In the genomic region with DNA sequence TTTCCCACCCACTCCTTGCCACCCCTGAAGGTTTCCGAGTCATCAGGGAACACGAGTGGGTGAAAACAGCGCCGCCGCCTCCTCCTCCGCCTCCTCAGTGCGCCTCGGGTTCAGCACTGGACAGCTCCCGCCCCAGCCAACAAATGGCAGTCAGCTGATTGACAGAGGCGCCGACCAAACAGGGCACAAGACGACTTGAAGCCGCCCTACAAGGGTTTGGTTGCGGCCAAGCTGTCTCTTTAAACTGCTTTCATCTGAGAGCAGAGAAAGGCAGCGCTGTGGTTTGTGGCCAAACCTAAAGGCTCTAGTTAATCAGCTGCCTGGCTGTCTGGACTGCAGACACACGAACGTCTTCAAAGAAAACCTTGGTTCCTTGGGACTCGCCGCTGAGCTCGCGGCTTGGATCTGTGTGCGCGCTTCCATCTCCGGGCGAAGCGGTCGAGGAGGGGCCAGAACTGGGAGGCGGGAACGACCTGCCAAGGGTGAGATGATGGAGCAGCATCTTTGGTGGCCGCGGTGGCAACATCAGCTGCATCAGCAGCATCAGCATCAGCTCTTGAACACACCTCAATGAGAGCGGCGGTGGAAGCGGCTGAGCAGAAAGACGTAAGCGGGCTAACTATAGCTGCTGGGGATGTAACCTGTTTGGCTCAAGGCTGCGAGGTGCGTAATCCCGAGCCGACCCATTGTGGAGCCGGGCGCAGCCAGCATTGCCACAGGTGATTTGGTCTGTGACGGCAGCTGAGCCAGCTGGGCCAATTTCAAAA, we compare ENCODE assay signal across 8 mouse cellular contexts. TPM values are rescaled to one million over a fixed set of nuclear protein-coding genes. Genes with fewer than 3 reads are reported as not detected.
A peak's percentile ranks its signal among the peaks of the same experiment; 100 is the strongest.
DNase-seq lines count a peak whose midpoint lies in the region; ATAC-seq and TF ChIP-seq lines count a peak whose summit lies in the region.

A gene (plus strand): TSS at position 198 of the 767 bp plus-strand sequence.

- TF ChIP-seq CTCF in heart, adult 2 months (IDR thresholded peaks at IDR 0.05), result no peak

- H3K9ac ChIP-seq in heart, adult 2 months (ENCODE audit: low read depth, low read length), result no peak within 1 kb of the TSS
- peak within 1 kb of the TSS; percentile 44; the same call in 1 of the 2 replicates for H3K9ac ChIP-seq in midbrain, embryonic 11.5 days (ENCODE audit: low read length)
- no peak within 1 kb of the TSS for H3K9ac ChIP-seq in stomach, embryonic 15.5 days

- peak within 1 kb of the TSS; percentile 78 for H3K4me2 ChIP-seq in midbrain, embryonic 11.5 days
- H3K4me2 ChIP-seq in stomach, embryonic 15.5 days, result peak within 1 kb of the TSS; percentile 59

- no peaks in the 10 kb centered on the region for H3K36me3 ChIP-seq in embryonic facial prominence, embryonic 10.5 days (replicated peaks)
- H3K36me3 ChIP-seq in heart, adult 2 months (ENCODE audit: control insufficient read depth, insufficient read depth, low read length), result no peaks in the 10 kb centered on the region
- no peaks in the 10 kb centered on the region for H3K36me3 ChIP-seq in midbrain, embryonic 11.5 days (ENCODE audit: control insufficient read depth, insufficient read depth, low read length)
- H3K36me3 ChIP-seq in stomach, embryonic 15.5 days, result no peaks in the 10 kb centered on the region

- H3K4me1 ChIP-seq in embryonic facial prominence, embryonic 10.5 days, result peaks cover 14% of the 10 kb centered on the region
- H3K4me1 ChIP-seq in heart, adult 2 months (ENCODE audit: control insufficient read depth, insufficient read depth, low read length), result no peaks in the 10 kb centered on the region
- no peaks in the 10 kb centered on the region for H3K4me1 ChIP-seq in midbrain, embryonic 11.5 days (ENCODE audit: control insufficient read depth, insufficient read depth, low read length)
- H3K4me1 ChIP-seq in stomach, embryonic 15.5 days, result 0 out of 2 replicates have a peak, but pooled peaks cover 6% of the 10 kb centered on the region

- H3K9me3 ChIP-seq in embryonic facial prominence, embryonic 10.5 days, result no peaks in the 10 kb centered on the region; the same call in 1 of the 2 replicates
- no peaks in the 10 kb centered on the region for H3K9me3 ChIP-seq in midbrain, embryonic 11.5 days (ENCODE audit: control insufficient read depth, low read length)
- no peaks in the 10 kb centered on the region for H3K9me3 ChIP-seq in stomach, embryonic 15.5 days

- DNase-seq in adrenal gland, postnatal 4 days (ENCODE audit: low spot score in 2 of 2), result peak; percentile 63 to 64
- peak; percentile 90 for DNase-seq in embryonic facial prominence, embryonic 10.5 days (ENCODE audit: low spot score)
- peak; percentile 44 to 64 for DNase-seq in heart, adult 2 months
- DNase-seq in kidney, adult 11 months, result peak; percentile 49
- DNase-seq in left cerebral cortex, postnatal 14 days (ENCODE audit: low spot score in 2 of 2), result peak; percentile 91
- peak; percentile 98 for DNase-seq in midbrain, embryonic 11.5 days (ENCODE audit: low spot score, missing footprints)

- ATAC-seq in midbrain, embryonic 11.5 days (ENCODE audit: low FRiP score), result peak; percentile 99
- peak; percentile 84 for ATAC-seq in stomach, embryonic 15.5 days (ENCODE audit: insufficient read depth, low FRiP score, low read depth)
- ATAC-seq in monocyte, adult 5-6 weeks (replicated peaks; ENCODE audit: insufficient number of reproducible peaks, low FRiP score, low TSS enrichment, poor library complexity, severe bottlenecking), result no peak

- whole genome bisulfite sequencing in embryonic facial prominence, embryonic 10.5 days, result 3% methylated on average over 43 of the region's 43 CpGs
- WGBS in heart, adult 2 months, result 5% methylated on average over 43 of the region's 43 CpGs
- WGBS in midbrain, embryonic 11.5 days, result 1% methylated on average over 43 of the region's 43 CpGs
- WGBS in stomach, embryonic 15.5 days, result 4% methylated on average over 43 of the region's 43 CpGs

- H3K4me3 ChIP-seq in embryonic facial prominence, embryonic 10.5 days, result peak within 1 kb of the TSS; percentile 56
- H3K4me3 ChIP-seq in heart, adult 2 months, result no peak within 1 kb of the TSS
- peak within 1 kb of the TSS; percentile 53 for H3K4me3 ChIP-seq in midbrain, embryonic 11.5 days (ENCODE audit: low read depth, low read length)
- H3K4me3 ChIP-seq in stomach, embryonic 15.5 days (replicated peaks), result peak within 1 kb of the TSS; percentile 42

- intact Hi-C loops in heart, adult 2 months (cut with DNase I), result no loop called here
- intact Hi-C loops in left cerebral cortex, postnatal 14 days (cut with DNase I), result loop anchor here (5.0 kb wide), 2 partner anchors 85 to 540 kb away; no protein-coding TSS in a partner anchor

- no peaks in the 10 kb centered on the region for H3K79me2 ChIP-seq in heart, adult 2 months (replicated peaks; ENCODE audit: control insufficient read depth, insufficient read depth, low read length)

- TF ChIP-seq EP300 in heart, adult 2 months (IDR thresholded peaks at IDR 0.05; ENCODE audit: insufficient read depth, low read depth, low read length), result no peak

- no peak for TF ChIP-seq POLR2A in heart, adult 2 months (IDR thresholded peaks at IDR 0.05; ENCODE audit: insufficient read depth, low read depth, low read length)

- peaks cover 35% of the 10 kb centered on the region for H3K27me3 ChIP-seq in embryonic facial prominence, embryonic 10.5 days (replicated peaks; ENCODE audit: low read depth, poor library complexity, severe bottlenecking)
- peaks cover 2% of the 10 kb centered on the region; the same call in 1 of the 2 replicates for H3K27me3 ChIP-seq in heart, adult 2 months (ENCODE audit: control insufficient read depth, insufficient read depth, low read length)
- H3K27me3 ChIP-seq in midbrain, embryonic 11.5 days (ENCODE audit: control insufficient read depth, insufficient read depth, low read length), result peaks cover 15% of the 10 kb centered on the region
- H3K27me3 ChIP-seq in stomach, embryonic 15.5 days (replicated peaks), result peaks cover 20% of the 10 kb centered on the region

- no peak within 1 kb of the TSS for H3K27ac ChIP-seq in embryonic facial prominence, embryonic 10.5 days (replicated peaks)
- no peak within 1 kb of the TSS for H3K27ac ChIP-seq in heart, adult 2 months
- no peak within 1 kb of the TSS for H3K27ac ChIP-seq in midbrain, embryonic 11.5 days (ENCODE audit: low read depth, low read length)
- no peak within 1 kb of the TSS for H3K27ac ChIP-seq in stomach, embryonic 15.5 days

RNA-seq across cellular contexts. Expression of the gene that starts here (rescaled TPM):
- 1 to 10 TPM in 1 of 2 experiments, under 1 TPM in 1; 0.76 to 1.0 TPM for total RNA-seq in adrenal gland, postnatal 4 days (2021)
- polyA plus RNA-seq in embryonic facial prominence, embryonic 10.5 days (2016; fragmentation: Nextera tagmentation; extraction: Ambion mirVana), result not detected in 2 replicates
- total RNA-seq in heart, adult 2 months (2021), result under 1 TPM in 1 of 2 experiments, not detected in 1; 0.07 TPM
- 0.18 and 0.26 TPM in 2 replicates for polyA plus RNA-seq in heart, adult 2 months (2012; rRNA removed)
- 100 to 1,000 TPM; 108 to 124 TPM for total RNA-seq in left cerebral cortex, postnatal 14 days (2021)
- polyA plus RNA-seq in midbrain, embryonic 11.5 days (2014; fragmentation: Nextera tagmentation; extraction: Ambion mirVana), result 0.61 and 0.63 TPM in 2 replicates
- polyA plus RNA-seq in stomach, embryonic 15.5 days (2015; fragmentation: Nextera tagmentation; extraction: Ambion mirVana), result 0.04 and 0.06 TPM in 2 replicates
- not detected in 3 replicates for total RNA-seq in monocyte, adult 5-6 weeks (2017)

Comparison
In these comparisons a context has a peak if more than half of its experiments do, and no peak if none do; other contexts are left out.
1. RNA of the gene that starts here (total RNA-seq): 108 to 124 TPM in left cerebral cortex, postnatal 14 days; 0.76 to 1.0 TPM in adrenal gland, postnatal 4 days, 0.07 TPM in heart, adult 2 months and not detected in monocyte, adult 5-6 weeks; every median in the first group is over 10 times any median in the second.
2. Peak in DNase-seq and H3K4me3 ChIP-seq in embryonic facial prominence, embryonic 10.5 days; RNA of the gene not detected or under 1 TPM.
3. Peak in DNase-seq in heart, adult 2 months; RNA of the gene not detected or under 1 TPM.
4. Peak in DNase-seq, ATAC-seq, H3K4me3 ChIP-seq, H3K9ac ChIP-seq and H3K4me2 ChIP-seq in midbrain, embryonic 11.5 days; RNA of the gene not detected or under 1 TPM.
5. Peak in ATAC-seq, H3K4me3 ChIP-seq and H3K4me2 ChIP-seq in stomach, embryonic 15.5 days; RNA of the gene not detected or under 1 TPM.
6. Peak in every context shown above with its lines, with median percentiles within 50 percentile points of each other: DNase-seq.